Mouse (Mus musculus) spleen, postnatal 10 days (tissue): ENCODE measurements at regions not wholly inside any gene's neighbourhood (a gene's known extent, or its start where the extent isn't known, plus 50 kb on each side); places are given as distances from the start of the nearest gene placed in this dataset.
"Not testable (repeated sequence)": the region's sequence is repeated elsewhere in the genome, so short reads cannot be mapped to it uniquely, and the experiment has no call there.

Experiments used
- DNase-seq, 2 experiments: peaks; one replicate each; pipeline ENCODE4 v3.0.0; 2021 to 2022; ENCODE audit warnings: low spot score in 2 of 2

- no peak for DNase-seq
These were observed 215.9 kb downstream of the Matn1 start for GRCm38 (mm10) chr4:131160135-131160534.

GRCm38 (mm10) chr4:131161501-131161900 is 217.3 kb downstream of the Matn1 start:
- no peak for DNase-seq

GRCm38 (mm10) chr4:131163782-131164315 is 219.7 kb downstream of the Matn1 start:
- no peak for DNase-seq

- no peak for DNase-seq
These were observed 222.5 kb downstream of the Matn1 start for GRCm38 (mm10) chr4:131166574-131167270.

GRCm38 (mm10) chr4:131167921-131168320 is 223.7 kb downstream of the Matn1 start:
- no peak for DNase-seq

- DNase-seq = no peak
These were observed 229.7 kb downstream of the Matn1 start for GRCm38 (mm10) chr4:131173783-131174460.

- DNase-seq = no peak
These were observed 232.5 kb downstream of the Matn1 start for GRCm38 (mm10) chr4:131176701-131177100.

GRCm38 (mm10) chr4:131177889-131178288 is 233.7 kb downstream of the Matn1 start:
- no peak for DNase-seq

- not testable (repeated sequence) for DNase-seq
These were observed 234.5 kb downstream of the Matn1 start for GRCm38 (mm10) chr4:131178642-131179041.

- no peak for DNase-seq
These were observed 243.9 kb downstream of the Matn1 start for GRCm38 (mm10) chr4:131188066-131188465.

- DNase-seq = no peak
These were observed 247.1 kb downstream of the Matn1 start for GRCm38 (mm10) chr4:131191106-131191880.

- DNase-seq = no peak
These were observed 249.8 kb downstream of the Matn1 start for GRCm38 (mm10) chr4:131193900-131194419.

- no peak for DNase-seq
These were observed 252.0 kb downstream of the Matn1 start for GRCm38 (mm10) chr4:131196147-131196546.

- no peak for DNase-seq
These were observed 259.5 kb downstream of the Matn1 start for GRCm38 (mm10) chr4:131203721-131204120.

- DNase-seq = no peak
These were observed 260.5 kb downstream of the Matn1 start for GRCm38 (mm10) chr4:131204722-131205121.

GRCm38 (mm10) chr4:131205127-131205526 is 260.9 kb downstream of the Matn1 start:
- no peak for DNase-seq

- DNase-seq = no peak
These were observed 261.5 kb downstream of the Matn1 start for GRCm38 (mm10) chr4:131205685-131206084.

GRCm38 (mm10) chr4:131206181-131206885 is 262.1 kb downstream of the Matn1 start:
- no peak for DNase-seq

- no peak for DNase-seq
These were observed 262.7 kb downstream of the Matn1 start for GRCm38 (mm10) chr4:131206886-131207200.

GRCm38 (mm10) chr4:131207249-131207648 is 263.1 kb downstream of the Matn1 start:
- no peak for DNase-seq

- DNase-seq = no peak
These were observed 264.0 kb downstream of the Matn1 start for GRCm38 (mm10) chr4:131208166-131208565.

- DNase-seq = no peak
These were observed 264.5 kb downstream of the Matn1 start for GRCm38 (mm10) chr4:131208637-131209036.
